Mouse (Mus musculus): Measurements from ENCODE around the gene Irx5. TPM values are rescaled to one million over a fixed set of nuclear protein-coding genes. Genes with fewer than 3 reads are reported as not detected.

The Irx5 gene
- total RNA-seq (2023): not detected

DNA sequence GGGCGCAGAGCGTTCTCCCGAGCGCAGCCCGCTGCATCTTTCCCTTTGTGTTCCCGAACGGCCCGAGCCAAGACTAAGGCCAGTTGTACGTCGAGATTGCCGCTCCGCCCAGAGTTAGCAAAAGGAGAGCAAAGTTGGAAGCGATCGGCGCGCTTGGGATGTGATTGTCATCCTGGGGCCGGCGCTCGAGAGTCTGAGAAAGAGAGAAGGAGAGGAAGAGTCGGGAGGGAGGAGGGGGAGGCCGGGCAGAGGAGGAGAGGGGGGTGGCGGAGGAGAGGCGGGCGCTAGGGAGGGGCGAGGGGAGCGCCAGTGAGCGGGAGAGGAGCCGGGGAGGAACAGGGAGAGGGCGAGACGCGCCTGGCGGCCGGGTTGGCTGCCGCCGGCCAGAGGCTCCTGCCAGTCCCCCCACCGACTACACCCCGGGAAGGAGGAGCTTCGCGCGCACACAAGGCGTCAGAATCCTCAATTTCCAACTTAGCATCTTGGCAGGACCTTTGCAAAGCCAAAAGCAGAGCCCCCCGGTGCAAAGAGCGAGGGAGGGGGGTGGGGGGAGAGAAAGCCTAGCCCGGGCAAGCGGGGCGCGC, at the start of gene Irx5:
Gene Irx5 (plus strand): TSS at position 228 of the 584 bp plus-strand sequence.

Data from T-cell, adult 66 days (primary cell).